Mouse (Mus musculus) gastrocnemius, adult 2 months (tissue): ENCODE data around the gene Gm19935. TPM values are rescaled to one million over a fixed set of nuclear protein-coding genes. Genes with fewer than 3 reads are reported as not detected.

Experiments used
- DNase-seq: peaks from one replicate; pipeline ENCODE4 v3.0.0; 2022
- H3K27ac ChIP-seq: fragments of 200-600 bp; 2 replicates; pipeline ENCODE4 v1.8.1; 2022; ENCODE audit warnings: mild to moderate bottlenecking
- H3K4me3 ChIP-seq: fragments of 200-600 bp; 2 replicates; pipeline ENCODE4 v1.8.1; 2022; ENCODE audit warnings: mild to moderate bottlenecking, moderate library complexity
- CTCF ChIP-seq: fragments of 200-600 bp; IDR thresholded peaks from 2 replicates; pipeline ENCODE4 v1.8.1; 2022; ENCODE audit warnings: antibody characterized with exemption, mild to moderate bottlenecking, moderate library complexity
- intact Hi-C: fragments of 180-260 bp; cut with DNase I; formaldehyde crosslinking; loops from one replicate; pipeline ENCODE4 v1.15.1; 2025
- microRNA-seq: library from miRNA; unstranded; fragments of <30 nt; microRNA quantifications from one replicate; pipeline ENCODE4 v1.2.0, GENCODE M21; 2021
- total RNA-seq, 2 experiments: library from RNA; stranded (reverse); gene quantifications; 2 replicates each; pipeline ENCODE4 v1.2.3; 2021

Gm19935 gene
- total RNA-seq, 2 experiments from 2014 or later = not detected

GRCm38 (mm10) chr8:90791616-90792015 lies 25.6 kb downstream of the Gm19935 start:
- no peak for TF ChIP-seq CTCF
- H3K27ac ChIP-seq = no peak overlapping the region
- no peak overlapping the region for H3K4me3 ChIP-seq
- no peak for DNase-seq
- intact Hi-C loops = loop anchor here (5.0 kb wide), 1 partner anchor 939 kb away; no protein-coding TSS in a partner anchor

GRCm38 (mm10) chr8:90769791-90770190 lies 47.4 kb downstream of the Gm19935 start:
- no peak for DNase-seq
- Histone ChIP-seq H3K27ac (no peak overlapping the region), H3K4me3 (no peak overlapping the region)
- no peak for TF ChIP-seq CTCF
- intact Hi-C loops = no loop called here

Small RNA genes within 50 kb of the gene (microRNA-seq; reads per million reads assigned to microRNA genes)
- not detected for gene Gm44382

Other genes with a start within 250 kb of the Gm19935 start
- 10 to 100 TPM; 47.2 to 49.5 TPM for gene Chd9, start 11.0 kb upstream of the Gm19935 start, total RNA-seq